Mouse (Mus musculus) mouse trophoblast stem cell (cell line): ENCODE results near the gene Mall.

Experiments used
- in situ Hi-C, 2 experiments: fragments of 300-500 bp; cut with MseI, MboI; formaldehyde crosslinking; loops; 2 replicates in 1 of 2; 3 replicates in 1 of 2; pipeline ENCODE4 v1.15.1; 2025

Gene Mall

DNA sequence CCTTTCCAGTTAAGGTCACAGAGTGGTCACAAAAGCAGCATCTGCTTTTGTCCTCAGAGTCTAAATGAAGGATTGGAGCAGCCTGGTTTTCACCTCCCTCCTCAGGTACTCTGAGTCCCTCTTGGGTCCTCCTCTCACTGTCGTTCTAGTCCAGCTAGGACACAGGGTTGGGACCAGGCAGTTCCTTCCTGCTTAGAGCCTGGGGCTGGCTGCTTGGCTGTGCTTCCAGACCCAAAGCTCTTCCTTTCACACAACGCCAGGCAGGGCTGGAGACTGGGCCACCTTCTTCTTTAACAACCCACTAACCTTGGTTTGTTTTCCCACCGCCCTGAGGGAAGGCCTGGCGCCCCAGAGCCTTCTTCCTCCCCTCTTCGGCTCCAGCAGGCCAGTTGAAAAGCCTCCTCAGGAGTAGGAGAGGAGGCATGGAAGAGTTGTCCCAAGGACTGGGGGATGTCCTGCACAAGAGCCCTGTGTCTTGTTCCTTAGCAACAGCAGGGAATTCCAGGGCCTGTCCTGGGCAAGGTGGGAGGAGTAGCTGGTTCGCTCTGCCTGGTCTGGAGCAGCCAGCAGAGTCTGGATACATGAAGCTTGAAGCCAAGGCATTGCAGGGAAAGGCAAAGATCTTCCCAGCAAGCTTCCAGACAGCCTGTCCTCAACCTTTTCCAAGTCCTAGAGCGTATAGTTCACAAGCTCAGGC is 717 bp upstream of the Mall start:
- in situ Hi-C loops = no loop called here

DNA sequence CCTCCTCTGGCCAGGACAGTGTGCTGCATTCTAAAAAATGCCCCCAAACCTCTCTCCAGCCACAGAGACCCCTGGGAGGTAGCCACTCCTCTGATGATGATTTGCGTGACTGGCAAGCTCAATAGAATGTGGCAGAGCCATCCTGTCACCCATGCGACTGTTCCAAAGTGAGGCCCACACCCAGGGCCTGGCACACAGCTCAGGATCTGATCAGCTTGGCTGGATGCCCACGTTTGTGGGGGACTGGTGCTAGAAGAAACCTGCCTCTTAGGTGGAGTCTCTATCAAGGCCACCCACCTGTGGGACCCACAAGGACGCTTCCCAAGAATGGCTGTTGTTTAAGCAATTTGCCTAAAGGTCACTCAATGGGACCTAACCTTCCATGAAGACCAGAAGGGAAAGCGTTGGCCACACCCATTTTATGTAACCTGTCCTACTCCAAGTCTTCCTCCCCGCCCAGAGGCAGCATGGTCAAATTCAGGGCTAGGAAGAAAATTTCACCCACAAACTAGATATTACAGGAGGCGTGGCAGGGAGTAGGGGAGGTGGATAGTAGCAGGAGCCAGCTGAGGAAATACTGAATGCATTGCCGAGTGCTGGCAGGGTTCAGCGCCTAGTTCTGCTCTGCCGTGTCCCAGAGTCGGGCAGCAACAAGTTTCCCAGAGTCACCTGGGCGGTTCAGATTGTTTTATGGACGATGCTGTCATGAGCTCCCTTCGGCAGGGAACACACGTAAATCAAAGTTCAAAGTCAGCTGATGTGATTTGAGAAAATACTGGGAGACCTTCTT is 876 bp downstream of the Mall start:
- in situ Hi-C loops = no loop called here

- in situ Hi-C loops = no loop called here
These were observed 1.6 kb downstream of the Mall start for GRCm38 (mm10) chr2:127728146-127728545.

GRCm38 (mm10) chr2:127723193-127723592 is 6.5 kb downstream of the Mall start:
- in situ Hi-C loops = no loop called here

DNA sequence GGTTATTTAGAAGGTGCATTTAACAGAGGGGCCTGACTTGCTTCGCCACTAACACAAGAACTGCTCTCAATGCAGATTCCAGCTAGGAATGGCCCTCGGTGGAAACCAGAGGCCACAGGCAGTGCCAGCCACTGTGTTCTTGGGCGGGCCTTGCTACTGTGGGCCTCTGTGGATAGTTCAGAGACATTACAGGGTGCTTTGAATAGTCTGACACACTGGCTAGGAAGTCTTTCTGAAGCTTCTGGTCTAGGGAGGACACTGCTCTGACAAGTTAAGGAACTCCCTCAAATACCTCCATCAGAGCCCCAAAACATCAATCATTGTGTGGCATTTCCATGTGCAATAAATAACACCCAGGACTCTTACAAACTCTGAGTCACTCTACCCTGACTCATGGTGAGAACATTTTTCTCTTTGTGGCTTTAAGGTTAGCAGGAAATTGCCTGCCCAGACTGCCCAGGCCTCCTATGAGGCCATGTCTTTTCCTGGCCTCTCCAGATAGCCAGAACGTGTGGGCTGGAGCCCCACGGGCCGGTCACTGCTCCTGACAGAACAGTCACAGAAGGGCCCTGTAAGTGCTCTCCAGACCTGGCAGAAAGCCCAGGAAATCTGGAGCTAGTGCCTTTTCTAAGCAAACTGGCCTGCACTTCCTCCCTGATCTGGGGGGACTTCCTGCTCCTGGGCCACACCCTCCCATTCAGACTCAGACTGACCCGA is 7.4 kb downstream of the Mall start:
- in situ Hi-C loops = no loop called here

- in situ Hi-C loops = no loop called here
These were observed 10.8 kb downstream of the Mall start for GRCm38 (mm10) chr2:127718839-127719468.

- in situ Hi-C loops = no loop called here
These were observed 15.0 kb downstream of the Mall start for GRCm38 (mm10) chr2:127714726-127715125.

DNA sequence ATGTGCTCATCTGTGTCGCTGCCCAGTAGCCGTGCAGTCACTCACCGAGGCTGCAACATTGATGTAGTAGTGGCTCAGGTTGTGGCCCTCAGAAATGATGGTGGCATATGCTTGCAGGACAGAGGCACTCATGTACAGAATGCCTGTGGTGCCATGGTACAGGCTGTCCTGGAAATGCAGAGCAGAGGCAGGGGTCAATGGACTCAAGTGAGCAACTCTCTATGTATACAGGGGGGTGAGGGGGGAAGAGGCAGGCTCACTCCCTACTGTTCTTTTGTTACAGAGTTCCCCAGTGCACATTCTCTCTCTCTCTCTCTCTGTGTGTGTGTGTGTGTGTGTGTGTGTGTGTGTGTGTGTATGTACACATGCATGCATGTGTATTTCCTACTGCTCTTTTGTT is 20.9 kb downstream of the Mall start:
- in situ Hi-C loops = no loop called here

GRCm38 (mm10) chr2:127708060-127708459 is 21.7 kb downstream of the Mall start:
- in situ Hi-C loops = no loop called here

DNA sequence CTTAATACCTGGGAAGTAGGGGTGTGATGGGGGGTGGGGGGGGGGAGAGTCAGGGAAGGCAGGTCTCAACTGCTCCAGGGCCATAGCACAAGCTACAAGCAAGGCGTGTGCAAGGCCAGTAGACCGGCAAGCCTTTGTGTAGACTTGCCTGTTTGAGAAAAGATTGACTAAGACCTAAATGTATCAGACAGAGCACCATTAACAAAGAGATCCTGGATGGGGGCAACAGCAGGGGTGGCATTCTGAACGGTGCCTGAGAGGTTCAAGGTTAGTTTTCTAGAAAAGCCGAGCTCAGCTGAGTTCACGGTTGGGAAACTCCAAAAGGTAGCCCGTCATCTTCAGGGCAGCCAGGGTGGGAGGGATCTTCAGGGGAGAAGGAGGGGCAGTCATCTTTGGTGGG is 24.5 kb downstream of the Mall start:
- in situ Hi-C loops = no loop called here

GRCm38 (mm10) chr2:127689239-127689638 is 40.5 kb downstream of the Mall start:
- in situ Hi-C loops = no loop called here

- in situ Hi-C loops = no loop called here
These were observed 45.9 kb downstream of the Mall start for GRCm38 (mm10) chr2:127683687-127684331.

- in situ Hi-C loops = loop anchor here in 1 of 2 experiments (5.0 kb wide), 1 partner anchor 61 kb away; no protein-coding TSS in a partner anchor
These were observed 61.8 kb downstream of the Mall start for GRCm38 (mm10) chr2:127667843-127668506.

GRCm38 (mm10) chr2:127667015-127667414 is 62.7 kb downstream of the Mall start:
- in situ Hi-C loops = loop anchor here in 1 of 2 experiments (5.0 kb wide), 1 partner anchor 60 kb away; no protein-coding TSS in a partner anchor

DNA sequence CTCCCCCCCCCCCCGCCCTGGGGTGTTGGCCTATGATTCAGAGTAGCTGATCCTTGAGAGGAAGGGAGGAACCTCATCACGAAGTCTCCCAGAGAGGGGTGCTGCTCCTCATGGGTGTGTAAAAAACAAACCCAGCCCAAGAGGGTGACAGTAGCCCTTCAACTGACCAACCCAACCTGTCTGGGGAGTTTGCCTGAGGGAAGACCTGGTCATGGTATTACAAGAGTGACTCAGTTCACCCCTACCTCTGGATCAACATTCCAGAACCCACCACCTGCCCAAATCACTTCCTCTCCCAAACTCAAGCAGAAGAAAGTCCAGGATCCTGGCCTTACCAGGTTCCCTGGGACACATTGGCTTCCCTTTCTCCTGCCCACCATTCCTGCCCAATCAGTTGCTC is 67.0 kb downstream of the Mall start:
- in situ Hi-C loops = no loop called here

DNA sequence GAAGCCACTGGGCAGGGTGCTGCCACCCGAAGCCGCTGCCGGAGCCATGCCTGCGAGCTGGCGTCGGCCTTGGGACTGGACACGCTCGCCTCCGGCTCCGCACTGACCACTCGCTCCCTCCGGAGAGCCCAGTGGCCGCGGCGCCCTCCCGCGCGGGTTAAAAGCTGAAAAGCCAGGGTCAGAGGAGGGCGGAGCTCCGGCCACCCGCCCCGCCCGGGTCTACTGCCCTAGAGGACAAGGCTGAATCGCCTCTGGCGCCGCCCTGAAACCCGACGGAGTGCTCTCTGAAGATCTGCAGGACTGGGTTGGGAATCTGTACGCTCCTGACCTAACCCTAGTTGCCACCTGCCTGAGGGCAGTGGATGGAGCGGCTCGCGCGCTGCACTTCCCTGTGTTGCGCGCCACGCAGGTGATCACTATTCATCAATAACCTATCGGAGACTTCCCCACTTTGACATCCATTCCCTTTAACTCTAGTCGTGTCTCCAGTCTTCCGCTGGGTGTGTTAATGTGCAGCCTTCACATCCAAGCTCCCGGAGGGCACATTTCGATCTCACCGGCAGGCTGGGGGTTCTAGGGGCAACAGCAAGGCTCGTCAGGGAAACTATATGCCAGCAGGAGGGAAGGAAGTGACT is 73.5 kb downstream of the Mall start, which contains the start of gene Mal:
TSS of gene Mal (minus strand) at position 610 of the 635 bp plus-strand sequence.
- in situ Hi-C loops = no loop called here

DNA sequence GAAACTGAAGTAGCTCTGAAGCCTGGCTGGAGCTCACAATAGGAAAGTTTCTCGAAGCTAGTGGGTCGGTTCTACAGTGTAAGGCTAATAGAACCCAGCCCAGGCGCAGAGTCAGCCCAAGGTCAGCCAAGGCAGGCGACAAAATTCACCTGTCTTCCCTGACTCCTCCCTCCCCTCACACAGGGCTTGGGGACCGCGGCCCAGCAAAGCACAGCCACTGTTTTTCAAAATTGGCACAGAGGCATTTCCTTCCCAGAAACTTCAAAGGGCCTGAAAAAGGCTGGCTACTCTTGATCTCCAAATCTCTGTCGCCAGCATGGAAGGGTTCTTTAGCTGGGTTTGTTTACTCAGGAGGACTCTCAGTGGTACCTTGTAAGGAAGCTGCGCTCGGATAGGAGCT is 74.3 kb downstream of the Mall start:
- in situ Hi-C loops = no loop called here

DNA sequence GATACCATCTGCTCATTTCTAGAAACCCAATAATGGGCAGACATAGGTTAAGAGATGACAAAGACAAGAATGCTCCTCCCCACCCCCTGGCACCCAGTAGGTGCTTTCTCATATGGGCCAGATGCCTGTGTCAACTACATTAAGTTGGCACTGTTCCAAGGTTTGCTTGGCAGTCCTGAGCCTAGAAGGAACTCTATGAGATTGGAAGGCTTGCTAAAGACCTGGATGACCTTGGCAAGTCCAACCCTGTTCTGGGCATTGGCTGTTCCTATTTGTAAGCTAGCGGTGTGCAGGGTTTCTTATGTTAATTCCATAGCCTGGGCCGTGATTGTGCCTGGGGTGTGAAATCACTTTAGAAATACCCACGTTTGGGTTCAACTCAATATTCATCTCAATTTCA is 74.9 kb downstream of the Mall start:
- in situ Hi-C loops = no loop called here
